Comparison of ENCODE assay signal across 28 mouse cellular contexts in the genomic region with DNA sequence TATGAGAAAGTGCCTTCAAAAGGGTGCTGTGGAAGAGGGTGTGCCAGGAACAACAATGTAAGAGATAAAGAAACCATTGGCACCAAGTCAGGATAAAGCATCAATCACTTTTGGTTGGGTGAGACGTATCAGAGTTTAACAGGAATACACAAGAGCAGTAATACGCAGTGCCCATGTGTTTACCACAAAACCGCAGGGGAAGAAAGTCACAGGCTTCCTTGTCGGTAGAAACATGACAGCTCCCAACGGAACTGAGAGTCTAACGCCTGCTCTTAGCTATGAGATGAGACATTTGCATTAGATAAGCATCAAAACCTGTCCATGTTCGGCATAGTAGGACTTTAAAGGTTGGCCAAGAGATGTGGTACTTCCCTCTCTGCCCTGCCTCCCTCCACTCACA. TPM values are rescaled to one million over a fixed set of nuclear protein-coding genes. Genes with fewer than 3 reads are reported as not detected.
A peak's percentile ranks its signal among the peaks of the same experiment; 100 is the strongest.
DNase-seq lines count a peak whose midpoint lies in the region; ATAC-seq lines count a peak whose summit lies in the region.
"Had no signal": no experiment of that assay in that cellular context is flagged by ENCODE, and none has a peak within 500 bp of the region (broad histone marks: within the 10 kb centered on the region; RNA-seq: fewer than 3 reads in every experiment).

No protein-coding gene starts in this region.

- no peak overlapping the region for H3K4me2 ChIP-seq in forebrain, embryonic 15.5 days (replicated peaks)
- H3K4me2 ChIP-seq in forebrain, embryonic 14.5 days (ENCODE audit: low read length) = no peak overlapping the region
- H3K4me2 ChIP-seq: heart, embryonic 12.5 days; limb, embryonic 15.5 days; liver, embryonic 15.5 days; midbrain, embryonic 13.5 days; neural tube, embryonic 12.5 days had no signal

- peaks cover 5% of the 10 kb centered on the region; the same call in 1 of the 2 replicates for H3K4me1 ChIP-seq in forebrain, embryonic 15.5 days
- no peaks in the 10 kb centered on the region for H3K4me1 ChIP-seq in forebrain, embryonic 14.5 days (ENCODE audit: control insufficient read depth, insufficient read depth, low read length)
- H3K4me1 ChIP-seq: heart, embryonic 12.5 days; limb, embryonic 15.5 days; liver, embryonic 15.5 days; midbrain, embryonic 13.5 days; neural tube, embryonic 12.5 days had no signal

- peak; percentile 51 for ATAC-seq in CD4-positive, CD25-positive, alpha-beta regulatory T cell, adult 4 months
- ATAC-seq in forebrain, embryonic 15.5 days (replicated peaks) = no peak
- ATAC-seq in forebrain, embryonic 14.5 days = no peak
- ATAC-seq: forebrain, postnatal 0 days; hindbrain, postnatal 0 days; midbrain, embryonic 13.5 days had no signal

- H3K9ac ChIP-seq in forebrain, embryonic 15.5 days (replicated peaks) = no peak overlapping the region
- H3K9ac ChIP-seq in forebrain, embryonic 14.5 days (ENCODE audit: low read length) = no peak overlapping the region
- H3K9ac ChIP-seq: forebrain, postnatal 0 days; heart, embryonic 12.5 days; limb, embryonic 15.5 days; liver, embryonic 15.5 days; midbrain, embryonic 13.5 days; neural tube, embryonic 12.5 days had no signal

- H3K36me3 ChIP-seq in forebrain, embryonic 15.5 days = no peaks in the 10 kb centered on the region
- no peaks in the 10 kb centered on the region for H3K36me3 ChIP-seq in forebrain, embryonic 14.5 days (ENCODE audit: control insufficient read depth, insufficient read depth, low read length)
- H3K36me3 ChIP-seq: heart, embryonic 12.5 days; hindbrain, embryonic 10.5 days; limb, embryonic 15.5 days; liver, embryonic 15.5 days; midbrain, embryonic 13.5 days; neural tube, embryonic 12.5 days had no signal

- no peak overlapping the region for H3K27ac ChIP-seq in forebrain, embryonic 15.5 days (replicated peaks)
- no peak overlapping the region for H3K27ac ChIP-seq in forebrain, embryonic 14.5 days (ENCODE audit: low read depth, low read length)
- H3K27ac ChIP-seq: hindbrain, embryonic 10.5 days; hindbrain, postnatal 0 days; left cerebral cortex, adult 2 months; limb, embryonic 15.5 days; liver, embryonic 15.5 days; midbrain, embryonic 13.5 days; neural tube, embryonic 12.5 days had no signal

- no peaks in the 10 kb centered on the region for H3K9me3 ChIP-seq in forebrain, embryonic 15.5 days
- H3K9me3 ChIP-seq in forebrain, embryonic 14.5 days (replicated peaks; ENCODE audit: control insufficient read depth, low read length) = no peaks in the 10 kb centered on the region
- H3K9me3 ChIP-seq: heart, embryonic 12.5 days; hindbrain, embryonic 10.5 days; limb, embryonic 15.5 days; liver, embryonic 15.5 days; midbrain, embryonic 13.5 days; neural tube, embryonic 12.5 days had no signal

- WGBS in forebrain, embryonic 15.5 days = 90% methylated on average over 7 of the region's 7 CpGs
- 84% methylated on average over 7 of the region's 7 CpGs for WGBS in forebrain, embryonic 14.5 days

- H3K4me3 ChIP-seq in forebrain, embryonic 15.5 days = no peak overlapping the region
- no peak overlapping the region for H3K4me3 ChIP-seq in forebrain, embryonic 14.5 days (ENCODE audit: low read depth, low read length)
- H3K4me3 ChIP-seq: heart, embryonic 12.5 days; hindbrain, embryonic 10.5 days; left cerebral cortex, adult 2 months; limb, embryonic 15.5 days; liver, embryonic 15.5 days; midbrain, embryonic 13.5 days; neural tube, embryonic 12.5 days had no signal

- H3K27me3 ChIP-seq in forebrain, embryonic 15.5 days = peaks cover 28% of the 10 kb centered on the region; the same call in 1 of the 2 replicates
- peaks cover 36% of the 10 kb centered on the region for H3K27me3 ChIP-seq in forebrain, embryonic 14.5 days (replicated peaks; ENCODE audit: control insufficient read depth, insufficient read depth, low read length)
- H3K27me3 ChIP-seq: heart, embryonic 12.5 days; limb, embryonic 15.5 days; liver, embryonic 15.5 days; midbrain, embryonic 13.5 days; neural tube, embryonic 12.5 days had no signal

- peak; percentile 37 for DNase-seq in induced T-regulatory cell, adult 2 months (ENCODE audit: low read depth)
- DNase-seq in thymus, adult 18-20 months = peak; percentile 1 to 29
- DNase-seq in thymus, postnatal 4 days = peak; percentile 10
- DNase-seq in cerebellum, postnatal 36 days = no peak
- DNase-seq in forebrain, embryonic 14.5 days (ENCODE audit: low spot score) = no peak
- DNase-seq: adrenal gland, postnatal 36 days; B cell, adult 2 months; cerebellum, adult 11-12 months; cerebellum, postnatal 10 days; forebrain, postnatal 0 days; gastrocnemius, postnatal 14 days; heart, adult 18-20 months; heart, postnatal 10 days; kidney, adult 11 months; retina, postnatal 1 day; right cerebral cortex, postnatal 25 days had no signal

RNA-seq across cellular contexts. Expression of a gene that starts 46.1 kb away (rescaled TPM):
- polyA plus RNA-seq in CD4-positive, CD25-positive, alpha-beta regulatory T cell, adult 4 months (2017; shearing (Covaris generic)) = not detected
- 200 and 208 TPM in 2 replicates for polyA plus RNA-seq in forebrain, embryonic 15.5 days (2015; fragmentation: Nextera tagmentation; extraction: Ambion mirVana)
- 202 and 215 TPM in 2 replicates for polyA plus RNA-seq in forebrain, embryonic 14.5 days (2014; fragmentation: Nextera tagmentation; extraction: Ambion mirVana)
- polyA plus RNA-seq: lung, embryonic 16.5 days; spleen, adult 2 months had no signal

Comparison
In these comparisons a context has a peak if more than half of its experiments do, and no peak if none do; other contexts are left out.
1. DNase-seq: peak in induced T-regulatory cell, adult 2 months (single experiment), thymus, adult 18-20 months (2 of 2) and thymus, postnatal 4 days (single experiment); none in cerebellum, postnatal 36 days (0 of 2) and forebrain, embryonic 14.5 days (single experiment).
2. RNA of a gene that starts 46.1 kb away (polyA plus RNA-seq): 202 to 215 TPM in forebrain, embryonic 14.5 days and 200 to 208 TPM in forebrain, embryonic 15.5 days; not detected in CD4-positive, CD25-positive, alpha-beta regulatory T cell, adult 4 months; every median in the first group is over 100 times any median in the second.